ENCODE assay signal across 8 mouse cellular contexts in genomic region chr11:107982225-107982896, GRCm38 (mm10).
DNase-seq lines count a peak whose midpoint lies in the region; ATAC-seq and TF ChIP-seq lines count a peak whose summit lies in the region.

No protein-coding gene starts in this region.

- H3K36me3 ChIP-seq in spleen, adult 2 months (ENCODE audit: control insufficient read depth, insufficient read depth, low read length) = peaks cover 8% of the 10 kb centered on the region
- H3K36me3 ChIP-seq in lung, postnatal 0 days (ENCODE audit: insufficient read depth, low read length) = no peaks in the 10 kb centered on the region

- H3K27ac ChIP-seq in spleen, adult 2 months (ENCODE audit: insufficient read depth, low read length) = no peak overlapping the region
- H3K27ac ChIP-seq in lung, postnatal 0 days (ENCODE audit: low read length) = no peak overlapping the region

- no peaks in the 10 kb centered on the region for H3K27me3 ChIP-seq in spleen, adult 2 months (ENCODE audit: control insufficient read depth, insufficient read depth, low read length)
- H3K27me3 ChIP-seq in lung, postnatal 0 days (replicated peaks; ENCODE audit: insufficient read depth, low read length) = no peaks in the 10 kb centered on the region

- no peak for TF ChIP-seq POLR2A in spleen, adult 2 months (IDR thresholded peaks at IDR 0.05; ENCODE audit: low read depth, low read length)

- H3K4me2 ChIP-seq in lung, postnatal 0 days (replicated peaks; ENCODE audit: low read depth, low read length) = no peak overlapping the region

- no peak overlapping the region for H3K9ac ChIP-seq in lung, postnatal 0 days (replicated peaks; ENCODE audit: low read depth)

- TF ChIP-seq EP300 in lung, postnatal 0 days (IDR thresholded peaks at IDR 0.05) = no peak

- no peaks in the 10 kb centered on the region for H3K9me3 ChIP-seq in lung, postnatal 0 days (ENCODE audit: low read length)

- TF ChIP-seq CTCF in spleen, adult 2 months (IDR thresholded peaks at IDR 0.05; ENCODE audit: extremely low read depth, insufficient read depth, insufficient read length, insufficient replicate concordance) = peak; percentile 29; the same call in 1 of the 2 replicates
- peak; percentile 82 for TF ChIP-seq CTCF in lung, postnatal 0 days (IDR thresholded peaks at IDR 0.05)

- WGBS in spleen, adult 2 months = 71% methylated on average over 16 of the region's 16 CpGs
- WGBS in lung, postnatal 0 days = 30% methylated on average over 16 of the region's 16 CpGs

- no peak for DNase-seq in spleen, adult 2 months (ENCODE audit: low read depth in 1 of 2, low spot score in 2 of 2)
- DNase-seq in spleen, adult 12 weeks (ENCODE audit: low spot score) = no peak
- peak; percentile 89 to 91 for DNase-seq in cerebellum, postnatal 10 days
- DNase-seq in forelimb bud, embryonic 11.5 days (ENCODE audit: low read depth, low spot score) = peak; percentile 61
- DNase-seq in layer of hippocampus, adult 11-12 months (ENCODE audit: low spot score) = peak; percentile 67
- peak; percentile 60 for DNase-seq in lung, postnatal 0 days (ENCODE audit: low spot score)
- peak; percentile 76 for DNase-seq in retina, postnatal 1 day

- H3K4me1 ChIP-seq in spleen, adult 2 months (ENCODE audit: control insufficient read depth, insufficient read depth, insufficient read length) = no peaks in the 10 kb centered on the region
- H3K4me1 ChIP-seq in lung, postnatal 0 days (ENCODE audit: insufficient read depth, low read depth, low read length) = no peaks in the 10 kb centered on the region

- peak; percentile 41; the same call in 1 of the 2 replicates for ATAC-seq in lung, postnatal 0 days
- no peak for ATAC-seq in megakaryocyte, adult 5-6 weeks (ENCODE audit: poor library complexity, severe bottlenecking)

- H3K4me3 ChIP-seq in spleen, adult 2 months (ENCODE audit: extremely low read depth, insufficient read depth, insufficient read length) = no peak overlapping the region
- no peak overlapping the region for H3K4me3 ChIP-seq in lung, postnatal 0 days (ENCODE audit: low read depth, low read length)

Comparison
In these comparisons a context has a peak if more than half of its experiments do, and no peak if none do; other contexts are left out.
1. DNase-seq: peak in cerebellum, postnatal 10 days (2 of 2), forelimb bud, embryonic 11.5 days (single experiment), layer of hippocampus, adult 11-12 months (single experiment), lung, postnatal 0 days (single experiment) and retina, postnatal 1 day (single experiment); none in spleen, adult 2 months (0 of 2) and spleen, adult 12 weeks (single experiment).